Mouse (Mus musculus) ES-Bruce4 (cell line): ENCODE measurements around the gene Fibcd1.

Experiments used
- CTCF ChIP-seq: IDR thresholded peaks from one replicate; pipeline ENCODE4 v1.8.1; 2011; ENCODE audit warnings: low read depth, low read length
- EP300 ChIP-seq: IDR thresholded peaks from 2 replicates; pipeline ENCODE4 v1.6.1; 2011; ENCODE audit warnings: low read depth, low read length; ENCODE audit not compliant: insufficient read depth
- POLR2A ChIP-seq: IDR thresholded peaks from one replicate; pipeline ENCODE4 v1.8.1; 2011; ENCODE audit warnings: low read length; ENCODE audit not compliant: insufficient read depth

DNA sequence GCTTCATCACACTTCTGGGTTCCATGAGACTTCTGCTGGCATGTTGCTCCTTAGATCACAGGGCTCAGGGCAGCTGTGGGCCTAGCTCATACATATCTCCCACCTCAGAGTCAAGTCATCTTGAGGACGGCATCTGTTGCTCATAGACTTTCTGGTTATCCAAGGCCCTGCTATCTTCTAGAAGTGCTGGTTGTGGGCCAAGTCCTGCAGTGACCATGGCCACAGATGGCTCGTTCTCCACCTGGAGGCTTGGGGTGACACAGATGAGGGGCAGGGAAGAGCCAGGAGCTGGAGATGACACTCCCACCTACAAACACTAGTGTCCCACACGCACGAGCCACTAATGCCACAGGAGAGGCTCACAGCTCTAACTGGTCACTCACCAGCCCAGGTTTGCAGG, 32.2 kb downstream of the Fibcd1 start:
- TF ChIP-seq CTCF: no peak
- TF ChIP-seq EP300: no peak
- TF ChIP-seq POLR2A: no peak
